Mouse (Mus musculus) cortical plate, adult 2 months (tissue): Measurements from ENCODE around the gene Pkd1l2.

ENCODE experiments used
- CTCF ChIP-seq: fragments of 200-500 bp; IDR thresholded peaks from 2 replicates; pipeline ENCODE4 v1.5.1; 2011; ENCODE audit warnings: mild to moderate bottlenecking, control low read depth, low read length; ENCODE audit not compliant: insufficient read depth; ENCODE audit errors: extremely low read depth
- POLR2A ChIP-seq: fragments of 200-500 bp; IDR thresholded peaks from 2 replicates; pipeline ENCODE4 v1.6.1; 2011; ENCODE audit warnings: mild to moderate bottlenecking, low read length, control low read depth; ENCODE audit not compliant: insufficient read depth; ENCODE audit errors: extremely low read depth

GRCm38 (mm10) chr8:117082399-117082872 is at the start of gene Pkd1l2:
- TF ChIP-seq CTCF (no peak), POLR2A (no peak)
